Mouse (Mus musculus) left cerebral cortex, postnatal 4 days (tissue): ENCODE results near the gene Olfr523. TPM values are rescaled to one million over a fixed set of nuclear protein-coding genes. Genes with fewer than 3 reads are reported as not detected.

Experiments
- DNase-seq: peaks from one replicate; pipeline ENCODE4 v3.0.0-alpha.2; 2022
- intact Hi-C: fragments of 180-260 bp; cut with DNase I; formaldehyde crosslinking; loops from one replicate; pipeline ENCODE4 v1.15.1; 2025
- total RNA-seq, 2 experiments: library from RNA; stranded (reverse); gene quantifications; 2 replicates each; pipeline ENCODE4 v1.2.3; 2021

Gene Olfr523
- total RNA-seq, 2 experiments from 2014 or later = not detected

- intact Hi-C loops = no loop called here
- no peak for DNase-seq
Observed at GRCm38 (mm10) chr7:140179176-140179575, 6.2 kb downstream of the Olfr523 start.

- intact Hi-C loops = no loop called here
- DNase-seq = no peak
Observed at GRCm38 (mm10) chr7:140180692-140181091, 7.7 kb downstream of the Olfr523 start.

GRCm38 (mm10) chr7:140184206-140184605 is 11.2 kb downstream of the Olfr523 start:
- intact Hi-C loops = no loop called here
- DNase-seq = no peak

- intact Hi-C loops = no loop called here
- DNase-seq = no peak
Observed at GRCm38 (mm10) chr7:140186646-140187620, 13.9 kb downstream of the Olfr523 start.

GRCm38 (mm10) chr7:140187721-140188390 is 14.8 kb downstream of the Olfr523 start:
- intact Hi-C loops = no loop called here
- DNase-seq = no peak

GRCm38 (mm10) chr7:140188391-140189328 is 15.6 kb downstream of the Olfr523 start:
- DNase-seq = no peak
- intact Hi-C loops = no loop called here

DNA sequence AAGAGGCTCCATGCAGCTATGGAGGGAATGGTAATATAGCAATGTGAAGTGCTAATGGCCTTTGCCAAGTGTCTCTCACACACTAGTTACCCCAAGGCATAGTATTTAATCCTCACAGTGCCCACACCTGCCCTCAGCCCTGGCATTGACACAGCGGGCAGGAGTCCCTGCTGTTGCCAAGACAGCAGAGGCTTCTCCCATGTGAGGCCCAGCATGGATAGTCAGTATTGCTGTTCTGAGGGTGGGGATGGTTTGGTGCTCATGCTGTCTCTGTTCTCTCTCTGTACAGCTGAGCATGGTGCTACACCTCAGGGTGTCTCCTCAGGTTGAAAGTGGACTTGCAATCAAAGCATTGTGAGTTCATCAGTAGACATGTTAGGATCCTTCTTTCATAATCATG is 17.4 kb downstream of the Olfr523 start:
- DNase-seq = no peak
- intact Hi-C loops = no loop called here

- no peak for DNase-seq
- intact Hi-C loops = no loop called here
Observed at GRCm38 (mm10) chr7:140192445-140192844, 19.4 kb downstream of the Olfr523 start.

DNA sequence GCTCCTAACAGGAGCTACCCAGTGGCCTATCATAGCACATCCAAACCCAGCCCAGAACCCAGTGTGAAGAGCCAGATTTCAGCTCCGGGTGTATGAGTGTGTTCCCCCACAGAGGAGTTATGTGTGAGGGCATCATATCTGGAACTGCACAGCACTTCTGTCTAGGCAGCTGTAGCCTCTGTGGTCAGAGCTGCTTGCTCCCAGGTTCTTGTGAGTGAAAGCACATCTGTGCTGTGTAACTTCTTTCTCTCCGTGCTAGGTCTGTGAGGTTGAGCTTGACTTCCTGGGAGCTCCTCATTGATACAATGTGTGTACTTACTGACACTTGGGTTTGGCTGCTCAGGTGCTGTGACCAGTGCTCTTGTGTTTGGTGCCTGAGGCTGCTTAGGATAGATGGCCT is 19.8 kb downstream of the Olfr523 start:
- intact Hi-C loops = no loop called here
- no peak for DNase-seq

DNA sequence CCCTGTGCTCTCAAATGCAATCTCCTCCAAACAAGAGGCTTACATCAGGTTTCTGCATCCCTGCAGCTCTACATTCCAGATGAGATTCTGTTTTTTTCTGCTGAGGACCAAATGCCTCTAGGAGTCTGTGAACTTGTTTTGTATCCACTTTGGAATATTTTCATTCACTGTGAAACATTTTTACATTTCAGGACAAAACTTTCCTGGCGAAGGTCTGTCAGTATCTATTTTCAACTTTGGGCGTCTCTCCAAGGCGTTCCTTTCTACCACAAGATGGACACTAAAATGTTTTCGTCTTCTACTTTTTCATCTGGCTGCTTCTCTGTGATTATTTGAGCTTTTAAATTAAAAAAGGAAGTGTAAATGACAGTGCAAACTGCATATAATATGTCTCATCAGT is 21.0 kb downstream of the Olfr523 start:
- intact Hi-C loops = no loop called here

GRCm38 (mm10) chr7:140196002-140196401 is 23.0 kb downstream of the Olfr523 start:
- intact Hi-C loops = no loop called here
- DNase-seq = no peak

More for the DNA sequence above, 21.0 kb downstream of the Olfr523 start:
- DNase-seq = no peak

- DNase-seq = no peak
- intact Hi-C loops = no loop called here
Observed at GRCm38 (mm10) chr7:140201090-140201489, 28.1 kb downstream of the Olfr523 start.

GRCm38 (mm10) chr7:140205864-140206263 is 32.8 kb downstream of the Olfr523 start, which contains the start of gene Olfr524:
Gene Olfr524, minus strand, starts transcription at chr7:140205964.
- DNase-seq = no peak
- intact Hi-C loops = no loop called here

DNA sequence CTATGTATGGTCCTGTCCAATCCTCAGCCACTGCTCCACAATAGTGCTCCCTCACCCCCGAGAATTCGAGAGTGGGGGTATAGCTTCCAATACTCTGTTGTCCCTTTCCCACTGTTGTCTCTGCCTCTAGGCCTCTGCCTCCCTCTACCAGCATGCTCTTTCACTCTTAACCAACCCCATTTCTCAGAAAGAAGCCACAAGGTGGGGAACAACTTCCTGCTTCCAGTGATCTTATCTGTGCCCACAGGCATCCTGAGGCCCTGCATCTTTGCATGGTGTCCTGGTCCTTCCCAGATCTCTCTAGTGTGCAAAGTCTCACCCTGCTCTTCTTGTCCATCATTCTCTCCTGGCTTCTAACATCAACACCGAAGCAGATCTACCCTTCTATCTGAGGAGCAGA is 33.9 kb downstream of the Olfr523 start:
- intact Hi-C loops = no loop called here
- DNase-seq = no peak

DNA sequence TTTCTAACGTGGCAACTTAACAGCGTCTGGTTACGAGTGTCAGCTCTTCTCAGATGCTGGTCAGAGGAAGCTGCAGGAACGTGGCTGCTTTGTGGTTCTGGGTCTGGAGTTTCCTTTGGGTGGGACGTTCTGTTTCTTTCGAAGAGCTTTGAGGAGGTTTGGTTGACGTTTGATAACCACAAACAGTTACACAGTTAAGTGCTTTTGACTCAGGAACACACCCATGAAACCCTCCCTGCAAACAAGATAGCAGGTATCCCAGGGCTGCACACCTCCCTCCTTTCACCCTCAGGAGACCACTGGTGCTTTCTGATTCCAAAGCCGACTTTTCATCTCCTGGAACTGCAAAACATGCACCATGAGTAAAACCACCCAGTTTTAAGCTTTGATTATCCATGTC is 35.1 kb downstream of the Olfr523 start:
- no peak for DNase-seq
- intact Hi-C loops = no loop called here

DNA sequence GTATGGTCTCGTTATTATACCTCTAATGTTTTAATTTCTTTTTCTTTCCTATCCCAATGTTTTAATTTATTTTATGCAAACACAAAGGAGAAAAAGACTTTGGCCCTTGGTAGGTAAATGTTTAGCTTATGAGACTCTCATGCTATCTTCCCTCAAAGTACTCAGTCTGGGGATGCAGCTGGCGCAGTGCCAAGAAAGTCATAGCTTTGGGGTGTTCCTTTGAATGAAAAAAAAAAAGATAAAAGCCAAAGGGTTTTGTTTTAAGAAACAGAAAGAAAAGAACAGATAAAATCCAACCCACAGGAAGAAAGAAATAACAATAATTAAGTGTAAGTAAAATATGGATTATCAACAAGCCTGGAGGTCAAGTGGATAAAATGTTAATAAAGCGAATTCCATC is 35.7 kb downstream of the Olfr523 start:
- no peak for DNase-seq
- intact Hi-C loops = no loop called here

DNA sequence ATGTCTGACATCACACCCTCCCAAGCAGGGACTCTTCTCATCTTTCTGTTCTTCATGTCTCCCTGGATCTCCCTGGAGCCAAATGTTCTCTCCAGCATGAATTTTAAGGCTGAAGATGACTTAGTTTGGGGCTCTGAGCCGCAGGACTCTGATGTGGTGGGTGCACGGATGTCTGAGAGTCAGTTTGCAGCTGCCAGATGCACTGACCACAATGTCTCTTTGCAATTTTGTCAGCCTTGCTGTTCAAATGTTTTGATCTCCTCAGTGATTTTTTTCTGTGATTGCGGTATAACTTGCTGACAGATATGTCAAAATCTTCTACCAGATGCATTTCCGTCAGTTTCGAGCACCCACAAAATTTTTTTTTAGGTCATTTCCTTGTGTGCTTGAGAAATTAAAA is 40.8 kb downstream of the Olfr523 start:
- no peak for DNase-seq
- intact Hi-C loops = no loop called here

GRCm38 (mm10) chr7:140217967-140218366 is 45.0 kb downstream of the Olfr523 start, which contains the start of gene Cd163l1:
Gene Cd163l1, plus strand, starts transcription at chr7:140218267.
- intact Hi-C loops = no loop called here

DNA sequence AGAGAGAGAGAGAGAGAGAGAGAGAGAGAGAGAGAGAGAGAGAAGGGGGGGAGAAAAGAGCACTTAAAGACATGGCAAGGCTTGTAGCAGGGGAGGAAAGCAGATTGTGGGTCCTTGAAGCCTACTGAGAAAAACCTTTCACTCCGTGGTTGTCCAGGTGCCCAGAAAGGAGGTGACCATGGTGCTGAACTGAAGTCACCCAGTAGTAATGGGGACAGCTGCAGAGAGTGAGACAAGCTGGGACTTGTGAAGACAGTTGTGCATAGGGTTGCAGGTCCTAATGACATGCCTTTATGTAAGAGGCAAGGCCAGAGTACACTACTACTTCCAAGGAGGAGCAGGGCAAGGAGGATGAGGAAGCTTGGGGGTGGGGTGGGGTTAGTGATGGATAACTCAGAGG is 46.3 kb downstream of the Olfr523 start:
- DNase-seq = no peak
- intact Hi-C loops = no loop called here

More at GRCm38 (mm10) chr7:140217967-140218366, 45.0 kb downstream of the Olfr523 start, which contains the start of gene Cd163l1:
- no peak for DNase-seq

DNA sequence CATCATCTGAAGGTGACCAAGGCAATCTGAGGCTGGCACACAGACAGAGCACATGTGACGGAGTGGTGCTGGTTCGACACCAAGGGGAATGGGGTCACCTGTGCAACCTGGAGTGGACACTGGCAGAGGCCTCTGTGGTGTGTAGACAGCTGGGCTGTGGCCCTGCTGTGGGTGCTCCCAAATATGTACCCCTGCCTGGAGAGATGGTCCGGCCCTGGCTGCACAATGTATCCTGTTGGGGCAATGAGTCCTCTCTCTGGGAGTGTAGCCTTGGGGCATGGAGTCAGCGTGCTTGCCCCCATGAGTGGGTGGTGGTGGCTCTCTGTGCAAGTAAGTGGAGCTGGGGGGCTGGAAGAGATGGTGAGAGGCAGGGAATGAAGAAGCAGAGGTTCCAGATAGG is 47.4 kb downstream of the Olfr523 start:
- no peak for DNase-seq
- intact Hi-C loops = no loop called here

GRCm38 (mm10) chr7:140224209-140224608 is 51.2 kb downstream of the Olfr523 start:
- DNase-seq = no peak
- intact Hi-C loops = no loop called here
